Comparison of ENCODE assay signal across 13 mouse cellular contexts in the genomic region with DNA sequence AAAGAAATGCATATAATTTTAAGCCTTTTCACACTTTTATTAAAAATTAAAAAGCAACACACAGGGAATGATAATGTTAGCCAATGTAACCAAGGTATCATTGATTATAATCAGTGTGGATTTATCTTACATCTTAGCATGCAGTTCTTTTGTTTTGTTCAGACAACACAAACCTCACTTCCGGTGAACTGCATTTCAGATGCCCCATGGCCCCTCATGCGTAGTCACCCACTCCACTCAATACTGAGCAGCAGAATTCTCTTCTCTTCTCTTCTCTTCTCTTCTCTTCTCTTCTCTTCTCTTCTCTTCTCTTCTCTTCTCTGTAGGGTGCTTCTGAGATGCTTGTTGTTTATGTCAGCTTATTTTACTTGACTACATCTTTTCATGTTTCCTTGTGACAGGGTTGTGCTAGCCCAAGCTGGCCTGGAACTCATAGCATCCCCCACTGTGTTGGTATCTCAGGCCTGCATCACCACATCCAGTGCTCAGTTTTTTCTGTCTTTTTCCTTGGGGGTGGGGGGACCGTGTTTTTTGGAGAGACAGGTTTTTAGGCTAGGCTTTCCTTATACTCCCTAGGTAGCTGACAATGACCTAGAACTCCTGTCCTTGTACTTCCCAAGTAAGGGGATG.
DNase-seq lines count a peak whose midpoint lies in the region; ATAC-seq lines count a peak whose summit lies in the region.
"Had no signal": no experiment of that assay in that cellular context is flagged by ENCODE, and none has a peak within 500 bp of the region (broad histone marks: within the 10 kb centered on the region; RNA-seq: fewer than 3 reads in every experiment).

No protein-coding gene starts in this region.

- no peaks in the 10 kb centered on the region for H3K9me3 ChIP-seq in hindbrain, embryonic 10.5 days
- no peaks in the 10 kb centered on the region for H3K9me3 ChIP-seq in hindbrain, embryonic 16.5 days (ENCODE audit: control insufficient read depth, low read length)
- no peaks in the 10 kb centered on the region for H3K9me3 ChIP-seq in intestine, embryonic 15.5 days
- H3K9me3 ChIP-seq: kidney, embryonic 15.5 days had no signal

- H3K36me3 ChIP-seq in hindbrain, embryonic 10.5 days: no peaks in the 10 kb centered on the region
- H3K36me3 ChIP-seq in hindbrain, embryonic 16.5 days (ENCODE audit: control insufficient read depth, insufficient read depth, low read length): no peaks in the 10 kb centered on the region
- no peaks in the 10 kb centered on the region for H3K36me3 ChIP-seq in intestine, embryonic 15.5 days
- H3K36me3 ChIP-seq: kidney, embryonic 15.5 days had no signal

- H3K4me2 ChIP-seq in hindbrain, embryonic 16.5 days (ENCODE audit: low read length): no peak overlapping the region
- no peak overlapping the region for H3K4me2 ChIP-seq in intestine, embryonic 15.5 days (replicated peaks)

- peak; percentile 50 for DNase-seq in CD4-positive, CD25-positive, alpha-beta regulatory T cell, adult 2 months (ENCODE audit: low read depth, low spot score)
- no peak for DNase-seq in hindbrain, embryonic 10.5 days (ENCODE audit: low spot score)
- peak; percentile 55 for DNase-seq in A20 (ENCODE audit: low read depth, low spot score)
- no peak for DNase-seq in c-Kit-positive CD71-positive TER-119-positive erythroid progenitor cells, embryonic 14.5 days (ENCODE audit: low spot score)
- no peak for DNase-seq in layer of hippocampus, postnatal 10 days (ENCODE audit: low spot score in 2 of 2)
- DNase-seq: adrenal gland, postnatal 25 days; cerebellum, postnatal 14 days; gastrocnemius, postnatal 14 days; lung, adult 18-20 months had no signal

- WGBS in hindbrain, embryonic 10.5 days: 57% methylated on average over 3 of the region's 3 CpGs
- 36% methylated on average over 3 of the region's 3 CpGs for WGBS in hindbrain, embryonic 16.5 days
- 75% methylated on average over 3 of the region's 3 CpGs for WGBS in intestine, embryonic 15.5 days

- H3K9ac ChIP-seq in hindbrain, embryonic 16.5 days (ENCODE audit: low read depth, low read length): no peak overlapping the region
- no peak overlapping the region for H3K9ac ChIP-seq in intestine, embryonic 15.5 days

- peaks cover 40% of the 10 kb centered on the region for H3K4me1 ChIP-seq in hindbrain, embryonic 10.5 days (replicated peaks)
- peaks cover 20% of the 10 kb centered on the region for H3K4me1 ChIP-seq in hindbrain, embryonic 16.5 days (ENCODE audit: control insufficient read depth, insufficient read depth, low read depth, low read length)
- H3K4me1 ChIP-seq in intestine, embryonic 15.5 days (replicated peaks): peaks cover 8% of the 10 kb centered on the region; the same call in 1 of the 2 replicates

- no peaks in the 10 kb centered on the region for H3K27me3 ChIP-seq in hindbrain, embryonic 10.5 days (ENCODE audit: insufficient read depth, poor library complexity, severe bottlenecking)
- H3K27me3 ChIP-seq in hindbrain, embryonic 16.5 days (replicated peaks; ENCODE audit: control insufficient read depth, insufficient read depth, low read length): no peaks in the 10 kb centered on the region
- H3K27me3 ChIP-seq in intestine, embryonic 15.5 days (replicated peaks): no peaks in the 10 kb centered on the region
- H3K27me3 ChIP-seq: kidney, embryonic 15.5 days had no signal

- no peak overlapping the region for H3K4me3 ChIP-seq in hindbrain, embryonic 10.5 days
- no peak overlapping the region for H3K4me3 ChIP-seq in hindbrain, embryonic 16.5 days (ENCODE audit: low read length)
- H3K4me3 ChIP-seq in intestine, embryonic 15.5 days (replicated peaks): no peak overlapping the region

- peak overlapping the region; percentile 89 for H3K27ac ChIP-seq in hindbrain, embryonic 10.5 days
- no peak overlapping the region for H3K27ac ChIP-seq in hindbrain, embryonic 16.5 days (ENCODE audit: low read depth, low read length)
- peak overlapping the region; percentile 58; the same call in 1 of the 2 replicates for H3K27ac ChIP-seq in intestine, embryonic 15.5 days

- no peak for ATAC-seq in CD4-positive, CD25-positive, alpha-beta regulatory T cell, adult 4 months
- no peak for ATAC-seq in hindbrain, embryonic 16.5 days
- ATAC-seq in intestine, embryonic 15.5 days: no peak

Comparison
In these comparisons a context has a peak if more than half of its experiments do, and no peak if none do; other contexts are left out.
1. DNase-seq: peak in CD4-positive, CD25-positive, alpha-beta regulatory T cell, adult 2 months (single experiment) and A20 (single experiment); none in hindbrain, embryonic 10.5 days (single experiment), c-Kit-positive CD71-positive TER-119-positive erythroid progenitor cells, embryonic 14.5 days (single experiment) and layer of hippocampus, postnatal 10 days (0 of 2).